Mouse (Mus musculus) midbrain, embryonic 16.5 days (tissue): ENCODE data around the gene Mpp4. TPM values are rescaled to one million over a fixed set of nuclear protein-coding genes. Genes with fewer than 3 reads are reported as not detected.

Experiments
- ATAC-seq: fragments of 200-750 bp; cut with Nextera tagmentation; 2 replicates; pipeline ENCODE4 v1.8.0; 2017; ENCODE audit warnings: moderate TSS enrichment
- H3K27ac ChIP-seq: fragments of 300-500 bp; sonication (generic); 2 replicates; pipeline ENCODE4 v1.5.1; 2014; ENCODE audit warnings: mild to moderate bottlenecking, low read length, mixed read lengths
- H3K27me3 ChIP-seq: fragments of 300-500 bp; sonication (generic); 2 replicates; pipeline ENCODE4 v1.6.1; 2014; ENCODE audit warnings: low read depth, low read length, mixed read lengths; ENCODE audit not compliant: control insufficient read depth, insufficient read depth
- H3K36me3 ChIP-seq: fragments of 300-500 bp; sonication (generic); 2 replicates; pipeline ENCODE4 v1.6.1; 2014; ENCODE audit warnings: mild to moderate bottlenecking, low read length, moderate library complexity, mixed read lengths; ENCODE audit not compliant: control insufficient read depth, insufficient read depth
- H3K4me1 ChIP-seq: fragments of 300-500 bp; sonication (generic); 2 replicates; pipeline ENCODE4 v1.6.1; 2014; ENCODE audit warnings: mild to moderate bottlenecking, low read length, mixed read lengths; ENCODE audit not compliant: control insufficient read depth, insufficient read depth
- H3K4me2 ChIP-seq: fragments of 300-500 bp; sonication (generic); 2 replicates; pipeline ENCODE4 v1.6.1; 2014; ENCODE audit warnings: mild to moderate bottlenecking, low read length, mixed read lengths
- H3K4me3 ChIP-seq: fragments of 300-500 bp; sonication (generic); 2 replicates; pipeline ENCODE4 v1.5.1; 2014; ENCODE audit warnings: low read depth, mild to moderate bottlenecking, low read length, moderate library complexity, mixed read lengths
- H3K9ac ChIP-seq: fragments of 300-500 bp; sonication (generic); 2 replicates; pipeline ENCODE4 v1.6.1; 2014; ENCODE audit warnings: low read depth, low read length, mixed read lengths
- H3K9me3 ChIP-seq: fragments of 300-500 bp; sonication (generic); replicated peaks from 2 replicates; pipeline ENCODE4 v1.6.1; 2014; ENCODE audit warnings: mild to moderate bottlenecking, low read length, mixed read lengths; ENCODE audit not compliant: control insufficient read depth, poor library complexity, severe bottlenecking
- WGBS: fragments of 180-500 bp; shearing (Covaris S2); extraction: QIAGEN DNeasy Blood & Tissue Kit; methylation state at CpG from one replicate; pipeline ENCODE4 v1.1.7; 2014; 5-methylcytosine and 5-hydroxymethylcytosine counted together
- polyA plus RNA-seq: library from polyadenylated mRNA; unstranded; fragments of >200 nt; fragmentation: Nextera tagmentation; extraction: Ambion mirVana; gene quantifications from 2 replicates; pipeline ENCODE4 v1.2.1, GENCODE M21; 2015

Mpp4 gene
- polyA plus RNA-seq, 1 experiment from 2014 or later: 0.97 TPM

DNA sequence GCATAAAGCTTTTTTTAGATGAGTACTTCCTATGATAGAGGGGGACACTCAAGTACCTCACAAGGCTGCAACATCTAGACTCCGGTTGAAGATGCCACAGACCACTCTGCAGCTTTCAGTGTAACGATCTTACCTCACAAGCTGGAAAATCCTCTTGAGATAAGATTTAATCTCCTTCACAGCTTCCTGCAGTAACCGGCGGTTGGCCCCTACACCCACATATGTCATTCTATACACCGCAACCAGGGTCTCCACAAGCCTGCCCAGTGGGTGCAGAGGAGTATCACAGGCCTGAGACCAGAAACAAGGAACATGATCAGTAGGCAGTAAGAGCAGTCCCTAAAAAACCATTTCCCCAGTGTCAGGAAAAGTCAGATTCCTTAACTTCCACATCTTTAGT is 9.8 kb upstream of the Mpp4 start:
- Histone ChIP-seq H3K9me3 (no peaks in the 10 kb centered on the region), H3K27ac (no peak overlapping the region), H3K4me2 (no peak overlapping the region), H3K9ac (no peak overlapping the region), H3K4me3 (no peak overlapping the region), H3K36me3 (peaks cover 38% of the 10 kb centered on the region), H3K4me1 (no peaks in the 10 kb centered on the region), H3K27me3 (no peaks in the 10 kb centered on the region)
- ATAC-seq: no peak
- 87% methylated on average over 5 of the region's 5 CpGs for whole genome bisulfite sequencing

DNA sequence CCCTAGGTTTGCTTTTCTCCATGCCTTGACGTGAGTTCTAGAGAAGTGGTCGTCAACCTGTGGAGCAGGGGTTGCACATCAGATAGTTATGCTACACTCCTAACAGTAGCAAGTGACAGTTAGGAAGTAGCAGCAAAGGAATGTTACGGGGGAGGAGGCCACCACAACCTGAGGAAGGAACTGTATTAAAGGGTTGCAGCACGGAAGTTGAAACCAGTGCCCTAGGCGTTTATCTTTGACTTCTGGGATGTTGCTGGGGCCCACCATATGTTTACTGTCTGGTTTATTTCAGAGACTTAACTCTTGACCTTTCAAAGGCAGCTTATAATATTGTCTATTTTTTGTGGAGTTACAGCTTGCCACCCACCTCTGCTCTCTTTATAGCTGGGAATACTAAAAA is 8.7 kb upstream of the Mpp4 start:
- no peak overlapping the region for H3K4me3 ChIP-seq
- ATAC-seq: no peak
- H3K36me3 ChIP-seq: peaks cover 38% of the 10 kb centered on the region
- H3K4me1 ChIP-seq: no peaks in the 10 kb centered on the region
- H3K9me3 ChIP-seq: no peaks in the 10 kb centered on the region
- H3K27ac ChIP-seq: no peak overlapping the region
- WGBS: 90% methylated on average over 5 of the region's 5 CpGs
- H3K27me3 ChIP-seq: no peaks in the 10 kb centered on the region
- H3K4me2 ChIP-seq: no peak overlapping the region
- H3K9ac ChIP-seq: no peak overlapping the region

DNA sequence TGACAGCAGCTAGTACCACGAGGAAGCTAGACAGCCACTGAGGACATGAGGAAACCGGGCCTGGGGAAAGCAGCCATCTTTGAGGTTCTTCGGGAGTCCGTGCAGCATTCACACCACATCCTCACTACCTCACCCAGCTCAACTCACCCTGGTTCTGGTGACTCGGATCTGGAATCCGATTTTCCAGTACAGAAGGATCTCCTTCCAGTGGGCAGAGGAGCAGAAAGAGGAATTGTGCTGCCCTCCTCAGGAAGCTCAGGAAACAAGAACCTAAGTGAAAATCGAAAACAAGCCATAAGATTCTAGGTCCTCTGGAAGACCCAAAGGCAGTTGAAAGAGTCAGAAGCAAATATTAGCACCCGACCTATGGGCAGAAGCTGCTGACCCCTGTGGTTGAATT is 7.1 kb upstream of the Mpp4 start:
- no peaks in the 10 kb centered on the region for H3K4me1 ChIP-seq
- no peaks in the 10 kb centered on the region for H3K27me3 ChIP-seq
- no peaks in the 10 kb centered on the region for H3K9me3 ChIP-seq
- no peak overlapping the region for H3K27ac ChIP-seq
- 74% methylated on average over 8 of the region's 8 CpGs for WGBS
- H3K9ac ChIP-seq: no peak overlapping the region
- no peak overlapping the region for H3K4me2 ChIP-seq
- no peak for ATAC-seq
- H3K4me3 ChIP-seq: no peak overlapping the region
- H3K36me3 ChIP-seq: peaks cover 37% of the 10 kb centered on the region

DNA sequence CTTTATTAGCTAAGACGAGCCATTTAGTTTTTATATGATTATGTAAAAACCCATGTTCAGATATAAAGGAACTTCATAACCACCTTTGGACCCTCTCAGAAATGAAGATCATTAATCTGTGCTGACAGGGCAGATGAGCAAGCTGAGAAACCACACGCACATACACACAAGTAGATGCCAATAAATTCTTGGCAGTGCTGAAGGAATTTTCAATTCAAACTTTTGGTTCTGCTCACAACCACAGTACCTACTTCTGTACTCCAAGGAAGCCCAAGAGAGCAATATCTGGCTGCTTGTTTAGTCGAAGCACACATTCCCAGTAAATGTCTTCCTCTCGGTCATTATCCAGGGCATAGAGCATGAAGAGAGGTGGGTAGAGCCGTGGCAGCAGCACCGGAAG is 6.4 kb upstream of the Mpp4 start:
- Histone ChIP-seq H3K9me3 (no peaks in the 10 kb centered on the region), H3K9ac (no peak overlapping the region), H3K4me2 (no peak overlapping the region), H3K27me3 (no peaks in the 10 kb centered on the region), H3K4me3 (no peak overlapping the region), H3K4me1 (no peaks in the 10 kb centered on the region), H3K36me3 (peaks cover 33% of the 10 kb centered on the region), H3K27ac (no peak overlapping the region)
- ATAC-seq: no peak
- 94% methylated on average over 6 of the region's 6 CpGs for WGBS

DNA sequence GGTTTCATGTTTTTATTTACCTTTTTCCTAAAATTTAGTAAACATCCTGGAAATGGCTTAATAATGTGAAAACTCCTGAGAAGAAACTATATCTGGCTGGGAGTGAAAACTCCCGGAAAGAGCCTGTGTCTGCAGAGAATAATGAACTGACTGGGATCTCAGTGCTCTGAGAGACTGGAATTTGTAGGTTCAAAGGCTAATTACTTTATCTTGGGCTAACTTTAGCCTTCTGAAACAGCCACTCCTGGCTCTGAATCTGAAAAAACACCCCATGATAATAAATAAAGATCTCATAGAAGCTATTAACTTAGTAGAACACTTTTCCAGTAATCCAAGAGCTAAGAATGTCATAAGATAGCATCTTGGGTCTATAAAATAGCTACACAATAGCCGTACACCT is 5.4 kb upstream of the Mpp4 start:
- Histone ChIP-seq H3K4me3 (no peak overlapping the region), H3K27ac (no peak overlapping the region), H3K9ac (no peak overlapping the region), H3K4me1 (no peaks in the 10 kb centered on the region), H3K27me3 (no peaks in the 10 kb centered on the region), H3K36me3 (peaks cover 33% of the 10 kb centered on the region), H3K4me2 (no peak overlapping the region), H3K9me3 (no peaks in the 10 kb centered on the region)
- ATAC-seq: no peak
- WGBS: 93% methylated on average over 2 of the region's 2 CpGs

DNA sequence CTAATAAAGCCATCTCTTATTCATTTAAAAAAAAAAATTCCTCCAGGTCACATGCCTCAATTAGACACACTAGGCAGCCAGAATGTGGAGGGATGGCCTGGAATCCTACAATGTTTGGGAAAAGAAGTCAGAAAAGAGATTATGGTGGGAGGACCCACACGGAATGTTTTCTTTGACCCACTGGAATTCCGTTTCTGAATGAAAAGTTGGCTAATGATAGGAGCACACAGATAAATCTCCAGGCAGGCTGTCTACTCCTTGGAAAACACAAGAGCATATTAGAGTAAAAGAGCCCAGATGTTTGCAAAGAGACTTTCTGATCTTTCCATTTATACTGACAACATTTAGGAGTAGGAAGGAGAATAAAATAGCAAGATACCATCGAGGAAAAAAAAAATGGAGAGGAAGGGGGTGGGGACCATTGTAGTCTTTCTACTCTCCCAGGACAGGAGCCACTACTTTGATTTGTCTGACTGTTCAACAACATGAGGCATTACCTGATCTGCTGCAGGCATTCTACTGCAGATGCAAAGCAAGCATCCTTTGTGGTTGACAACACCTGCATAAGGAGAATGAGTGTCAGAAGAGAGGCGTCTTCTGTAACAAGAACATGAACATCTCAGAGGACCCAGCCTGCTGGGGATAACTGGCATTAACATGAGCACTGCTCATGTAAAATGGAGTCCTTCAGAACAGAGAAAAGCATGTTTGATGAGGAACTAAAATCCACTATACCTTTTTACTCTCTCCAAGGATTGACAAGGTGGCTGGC is 4.7 kb upstream of the Mpp4 start:
- no peak for ATAC-seq
- H3K36me3 ChIP-seq: peaks cover 31% of the 10 kb centered on the region

DNA sequence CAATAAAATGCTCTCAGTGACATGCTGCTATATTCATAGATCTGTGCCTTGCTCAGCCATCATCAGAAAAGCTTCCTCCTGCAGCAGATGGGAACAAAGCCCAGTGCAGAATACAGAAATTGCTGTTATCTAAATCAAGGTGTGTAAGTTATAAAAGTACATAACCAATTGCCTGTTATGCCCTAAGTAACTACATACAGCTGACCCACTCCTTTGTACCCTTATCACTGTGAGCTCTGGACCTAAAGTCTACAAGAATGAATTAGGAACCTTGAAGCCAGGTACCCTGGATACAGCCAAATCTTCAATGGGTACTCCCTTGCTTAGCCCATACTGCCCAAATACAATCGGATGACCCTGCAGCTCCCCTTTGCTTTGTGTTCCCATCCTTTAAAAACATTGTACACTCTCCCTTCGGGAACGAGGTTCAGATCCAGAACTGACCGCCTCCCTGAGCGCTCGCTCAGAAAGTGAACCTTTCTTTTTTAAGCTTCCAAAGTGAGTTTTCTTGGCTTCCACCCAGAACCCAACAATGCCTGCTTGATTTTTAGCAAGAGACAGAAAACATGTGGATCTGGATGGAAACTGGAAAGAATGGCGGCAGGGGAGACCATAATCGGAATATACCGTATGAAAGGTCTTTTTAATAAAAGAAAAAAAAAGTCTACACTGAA is 3.2 kb upstream of the Mpp4 start:
- H3K4me2 ChIP-seq: no peak overlapping the region
- H3K27me3 ChIP-seq: no peaks in the 10 kb centered on the region
- H3K4me1 ChIP-seq: no peaks in the 10 kb centered on the region
- ATAC-seq: no peak
- no peak overlapping the region for H3K27ac ChIP-seq
- H3K36me3 ChIP-seq: peaks cover 26% of the 10 kb centered on the region
- no peak overlapping the region for H3K4me3 ChIP-seq
- no peaks in the 10 kb centered on the region for H3K9me3 ChIP-seq
- WGBS: 91% methylated on average over 9 of the region's 9 CpGs
- H3K9ac ChIP-seq: no peak overlapping the region

More for the DNA sequence above, 4.7 kb upstream of the Mpp4 start:
- Histone ChIP-seq H3K9ac (no peak overlapping the region), H3K27me3 (no peaks in the 10 kb centered on the region), H3K4me3 (no peak overlapping the region), H3K27ac (no peak overlapping the region), H3K4me1 (no peaks in the 10 kb centered on the region), H3K9me3 (no peaks in the 10 kb centered on the region), H3K4me2 (no peak overlapping the region)
- 86% methylated on average over 4 of the region's 4 CpGs for WGBS

DNA sequence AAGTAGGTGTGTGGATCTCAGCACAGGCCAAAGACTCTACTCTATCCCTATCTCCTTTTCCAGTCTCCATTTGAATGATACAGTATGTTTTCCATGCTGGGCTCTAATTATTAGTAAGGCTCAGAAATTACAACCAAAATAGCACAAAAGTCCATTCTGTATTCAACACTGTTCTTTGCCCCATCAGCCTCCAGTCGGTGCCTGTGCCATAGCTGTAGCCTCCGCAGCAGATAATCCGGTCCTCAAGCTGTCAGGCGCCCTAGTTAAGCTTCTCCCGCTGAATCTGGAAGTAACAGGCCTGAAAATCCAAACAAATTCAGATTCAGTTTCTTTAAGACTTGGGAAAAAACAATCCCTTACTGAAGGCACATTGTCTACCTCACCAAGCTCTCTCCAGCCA is 729 bp upstream of the Mpp4 start:
- Histone ChIP-seq H3K4me2 (no peak overlapping the region), H3K27ac (0 out of 2 replicates have a peak overlapping the region, but pooled peaks have one; percentile 28), H3K27me3 (no peaks in the 10 kb centered on the region), H3K9me3 (no peaks in the 10 kb centered on the region), H3K4me1 (no peaks in the 10 kb centered on the region), H3K4me3 (no peak overlapping the region), H3K36me3 (peaks cover 17% of the 10 kb centered on the region), H3K9ac (no peak overlapping the region)
- WGBS: 22% methylated on average over 5 of the region's 5 CpGs
- peak; percentile 64 for ATAC-seq

DNA sequence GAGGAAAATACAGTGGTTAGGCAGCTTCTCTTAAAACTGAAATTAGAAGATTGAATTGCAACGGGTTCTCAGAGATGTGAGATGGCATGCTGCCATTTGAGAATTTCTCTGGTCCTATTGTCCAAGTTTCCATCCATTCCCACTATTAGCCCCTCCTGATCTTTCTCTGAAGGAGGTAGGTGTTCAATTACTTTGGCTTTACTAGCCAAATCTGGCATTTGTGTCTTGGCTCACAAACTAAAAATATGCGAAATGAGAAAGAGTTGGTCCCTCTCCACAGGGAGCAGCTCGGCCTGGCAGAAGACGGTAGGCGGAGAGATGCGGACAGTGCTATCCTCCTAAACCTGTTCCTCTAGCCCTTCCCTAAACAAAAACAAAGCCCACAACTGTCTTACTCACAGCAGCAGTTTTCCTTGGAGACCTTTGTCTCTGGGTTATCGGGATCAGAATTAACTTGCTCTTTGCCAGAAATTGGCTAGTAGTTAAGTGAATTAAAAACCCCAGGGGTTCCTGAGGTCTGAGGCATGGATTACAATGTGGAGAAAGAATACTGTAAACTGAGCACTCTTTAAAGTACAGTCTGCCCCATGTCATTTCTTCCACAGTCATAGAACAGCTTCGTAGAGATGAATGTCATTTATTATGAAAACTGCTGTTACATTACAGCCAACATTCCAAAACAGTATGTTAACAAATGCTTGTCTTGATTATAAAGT is 722 bp downstream of the Mpp4 start:
- Histone ChIP-seq H3K4me1 (no peaks in the 10 kb centered on the region), H3K9me3 (no peaks in the 10 kb centered on the region), H3K4me3 (no peak overlapping the region), H3K4me2 (no peak overlapping the region), H3K36me3 (peaks cover 9% of the 10 kb centered on the region), H3K27me3 (no peaks in the 10 kb centered on the region), H3K9ac (no peak overlapping the region), H3K27ac (no peak overlapping the region)
- ATAC-seq: no peak
- 29% methylated on average over 8 of the region's 8 CpGs for WGBS
